Mouse (Mus musculus): ENCODE measurements at regions not wholly inside any gene's neighbourhood (a gene's known extent, or its start where the extent isn't known, plus 50 kb on each side); places are given as distances from the start of the nearest gene placed in this dataset.
A peak's percentile ranks its signal among the peaks of the same experiment; 100 is the strongest.

- DNase-seq (ENCODE audit: low read depth), result no peak
Measured at GRCm38 (mm10) chr13:107540784-107541634, 503.2 kb upstream of the Smim15 start.

GRCm38 (mm10) chr13:107540305-107540704 lies 503.9 kb upstream of the Smim15 start:
- DNase-seq (ENCODE audit: low read depth), result no peak

- no peak for DNase-seq (ENCODE audit: low read depth)
Measured at GRCm38 (mm10) chr13:107539867-107540266, 504.4 kb upstream of the Smim15 start.

- no peak for DNase-seq (ENCODE audit: low read depth)
Measured at GRCm38 (mm10) chr13:107539326-107539725, 504.9 kb upstream of the Smim15 start.

GRCm38 (mm10) chr13:107535213-107535612 lies 509.0 kb upstream of the Smim15 start:
- no peak for DNase-seq (ENCODE audit: low read depth)

- DNase-seq (ENCODE audit: low read depth), result no peak
Measured at GRCm38 (mm10) chr13:107533323-107533722, 510.9 kb upstream of the Smim15 start.

GRCm38 (mm10) chr13:107531528-107531927 lies 509.6 kb upstream of the Kif2a start:
- DNase-seq (ENCODE audit: low read depth), result no peak

- no peak for DNase-seq (ENCODE audit: low read depth)
Measured at GRCm38 (mm10) chr13:107531026-107531425, 509.1 kb upstream of the Kif2a start.

GRCm38 (mm10) chr13:107530392-107530791 lies 508.5 kb upstream of the Kif2a start:
- no peak for DNase-seq (ENCODE audit: low read depth)

GRCm38 (mm10) chr13:107528724-107529456 lies 507.0 kb upstream of the Kif2a start:
- DNase-seq (ENCODE audit: low read depth), result no peak

GRCm38 (mm10) chr13:107522942-107523341 lies 501.0 kb upstream of the Kif2a start:
- DNase-seq (ENCODE audit: low read depth), result peak; percentile 16

GRCm38 (mm10) chr13:107514236-107514635 lies 492.3 kb upstream of the Kif2a start:
- DNase-seq (ENCODE audit: low read depth), result no peak

GRCm38 (mm10) chr13:107513274-107514146 lies 491.6 kb upstream of the Kif2a start:
- DNase-seq (ENCODE audit: low read depth), result no peak

- no peak for DNase-seq (ENCODE audit: low read depth)
Measured at GRCm38 (mm10) chr13:107507336-107507735, 485.4 kb upstream of the Kif2a start.

- no peak for DNase-seq (ENCODE audit: low read depth)
Measured at GRCm38 (mm10) chr13:107506832-107507231, 484.9 kb upstream of the Kif2a start.

- no peak for DNase-seq (ENCODE audit: low read depth)
Measured at GRCm38 (mm10) chr13:107505318-107505717, 483.4 kb upstream of the Kif2a start.

GRCm38 (mm10) chr13:107502261-107502660 lies 480.3 kb upstream of the Kif2a start:
- no peak for DNase-seq (ENCODE audit: low read depth)

- no peak for DNase-seq (ENCODE audit: low read depth)
Measured at GRCm38 (mm10) chr13:107500776-107501489, 479.0 kb upstream of the Kif2a start.

GRCm38 (mm10) chr13:107499296-107499695 lies 477.4 kb upstream of the Kif2a start:
- no peak for DNase-seq (ENCODE audit: low read depth)

- no peak for DNase-seq (ENCODE audit: low read depth)
Measured at GRCm38 (mm10) chr13:107495161-107495732, 473.3 kb upstream of the Kif2a start.

GRCm38 (mm10) chr13:107493765-107494164 lies 471.8 kb upstream of the Kif2a start:
- no peak for DNase-seq (ENCODE audit: low read depth)

All from induced T-regulatory cell, adult 2 months (primary cell).